Mouse (Mus musculus): ENCODE data around the gene Rptor. TPM values are rescaled to one million over a fixed set of nuclear protein-coding genes. Genes with fewer than 3 reads are reported as not detected.
A peak's percentile ranks its signal among the peaks of the same experiment; 100 is the strongest.

The Rptor gene
- polyA plus RNA-seq, 1 experiment from 2014 or later, result 9.0 TPM

- Histone ChIP-seq H3K36me3 (0 out of 2 replicates have a peak, but pooled peaks cover 3% of the 10 kb centered on the region), H3K27me3 (replicated peaks) (no peaks in the 10 kb centered on the region), H3K4me1 (replicated peaks) (no peaks in the 10 kb centered on the region), H3K9ac (no peak overlapping the region), H3K4me3 (replicated peaks) (no peak overlapping the region), H3K27ac (no peak overlapping the region), H3K9me3 (no peaks in the 10 kb centered on the region), H3K4me2 (replicated peaks) (no peak overlapping the region)
- WGBS, result 73% methylated on average over 3 of the region's 3 CpGs
- no peak for ATAC-seq
These were observed 214.7 kb downstream of the Rptor start for GRCm38 (mm10) chr11:119817362-119817837.

GRCm38 (mm10) chr11:119817898-119818297 lies 215.2 kb downstream of the Rptor start:
- Histone ChIP-seq H3K4me3 (replicated peaks) (no peak overlapping the region), H3K4me1 (replicated peaks) (no peaks in the 10 kb centered on the region), H3K36me3 (peaks cover 5% of the 10 kb centered on the region; the same call in 1 of the 2 replicates), H3K9ac (no peak overlapping the region), H3K4me2 (replicated peaks) (no peak overlapping the region), H3K27me3 (replicated peaks) (no peaks in the 10 kb centered on the region), H3K27ac (no peak overlapping the region), H3K9me3 (no peaks in the 10 kb centered on the region)
- WGBS, result 67% methylated on average over 3 of the region's 3 CpGs
- no peak for ATAC-seq

GRCm38 (mm10) chr11:119821514-119821913 lies 218.8 kb downstream of the Rptor start:
- Histone ChIP-seq H3K27me3 (replicated peaks) (no peaks in the 10 kb centered on the region), H3K27ac (no peak overlapping the region), H3K4me3 (replicated peaks) (no peak overlapping the region), H3K9ac (no peak overlapping the region), H3K4me1 (replicated peaks) (no peaks in the 10 kb centered on the region), H3K4me2 (replicated peaks) (no peak overlapping the region), H3K36me3 (peaks cover 6% of the 10 kb centered on the region; the same call in 1 of the 2 replicates), H3K9me3 (no peaks in the 10 kb centered on the region)
- ATAC-seq, result no peak
- 89% methylated on average over 9 of the region's 9 CpGs for WGBS

- H3K4me1 ChIP-seq (replicated peaks), result no peaks in the 10 kb centered on the region
- peaks cover 7% of the 10 kb centered on the region for H3K36me3 ChIP-seq
- H3K9me3 ChIP-seq, result no peaks in the 10 kb centered on the region
- no peaks in the 10 kb centered on the region for H3K27me3 ChIP-seq (replicated peaks)
- no peak overlapping the region for H3K4me3 ChIP-seq (replicated peaks)
- H3K4me2 ChIP-seq (replicated peaks), result no peak overlapping the region
- 88% methylated on average over 6 of the region's 6 CpGs for WGBS
- H3K9ac ChIP-seq, result no peak overlapping the region
- H3K27ac ChIP-seq, result no peak overlapping the region
- no peak for ATAC-seq
These were observed 221.5 kb downstream of the Rptor start for GRCm38 (mm10) chr11:119824072-119824649.

DNA sequence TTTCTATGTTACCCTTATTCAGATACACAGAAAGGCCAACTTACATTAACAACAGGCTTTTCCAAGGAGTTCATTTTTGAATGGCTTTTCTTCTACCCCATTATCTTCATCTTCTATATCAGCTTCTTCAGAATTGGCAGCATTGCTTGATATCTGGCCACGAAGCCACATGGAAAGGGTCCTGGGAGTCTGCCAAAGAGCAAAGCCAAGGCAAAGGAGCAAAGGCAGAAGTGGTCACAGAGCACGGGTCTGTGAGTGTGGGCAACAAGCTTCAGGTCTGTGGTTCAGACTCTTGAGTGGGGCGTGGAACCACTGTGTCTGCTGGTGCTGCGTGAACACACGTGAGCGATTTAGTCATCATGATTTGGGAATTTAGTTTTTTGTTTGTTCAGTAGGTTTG lies 223.1 kb downstream of the Rptor start:
- 94% methylated on average over 6 of the region's 6 CpGs for WGBS

GRCm38 (mm10) chr11:119826239-119826638 lies 223.5 kb downstream of the Rptor start:
- WGBS, result 86% methylated on average over 4 of the region's 4 CpGs
- H3K4me1 ChIP-seq (replicated peaks), result no peaks in the 10 kb centered on the region
- peaks cover 7% of the 10 kb centered on the region for H3K36me3 ChIP-seq
- H3K9me3 ChIP-seq, result no peaks in the 10 kb centered on the region
- no peaks in the 10 kb centered on the region for H3K27me3 ChIP-seq (replicated peaks)
- H3K4me2 ChIP-seq (replicated peaks), result no peak overlapping the region
- H3K9ac ChIP-seq, result no peak overlapping the region
- no peak for ATAC-seq
- H3K27ac ChIP-seq, result no peak overlapping the region
- H3K4me3 ChIP-seq (replicated peaks), result no peak overlapping the region

More for the DNA sequence above, 223.1 kb downstream of the Rptor start:
- H3K4me1 ChIP-seq (replicated peaks), result no peaks in the 10 kb centered on the region
- H3K4me2 ChIP-seq (replicated peaks), result no peak overlapping the region
- H3K9ac ChIP-seq, result no peak overlapping the region
- peaks cover 7% of the 10 kb centered on the region for H3K36me3 ChIP-seq
- ATAC-seq, result no peak
- no peak overlapping the region for H3K4me3 ChIP-seq (replicated peaks)
- H3K27ac ChIP-seq, result no peak overlapping the region
- no peaks in the 10 kb centered on the region for H3K9me3 ChIP-seq
- no peaks in the 10 kb centered on the region for H3K27me3 ChIP-seq (replicated peaks)

- Histone ChIP-seq H3K9ac (no peak overlapping the region), H3K36me3 (peaks cover 4% of the 10 kb centered on the region; the same call in 1 of the 2 replicates), H3K9me3 (no peaks in the 10 kb centered on the region), H3K4me2 (replicated peaks) (no peak overlapping the region), H3K4me3 (replicated peaks) (no peak overlapping the region), H3K27ac (no peak overlapping the region), H3K4me1 (replicated peaks) (no peaks in the 10 kb centered on the region), H3K27me3 (replicated peaks) (no peaks in the 10 kb centered on the region)
- WGBS, result 74% methylated on average over 3 of the region's 3 CpGs
- ATAC-seq, result no peak
These were observed 226.4 kb downstream of the Rptor start for GRCm38 (mm10) chr11:119829116-119829515.

DNA sequence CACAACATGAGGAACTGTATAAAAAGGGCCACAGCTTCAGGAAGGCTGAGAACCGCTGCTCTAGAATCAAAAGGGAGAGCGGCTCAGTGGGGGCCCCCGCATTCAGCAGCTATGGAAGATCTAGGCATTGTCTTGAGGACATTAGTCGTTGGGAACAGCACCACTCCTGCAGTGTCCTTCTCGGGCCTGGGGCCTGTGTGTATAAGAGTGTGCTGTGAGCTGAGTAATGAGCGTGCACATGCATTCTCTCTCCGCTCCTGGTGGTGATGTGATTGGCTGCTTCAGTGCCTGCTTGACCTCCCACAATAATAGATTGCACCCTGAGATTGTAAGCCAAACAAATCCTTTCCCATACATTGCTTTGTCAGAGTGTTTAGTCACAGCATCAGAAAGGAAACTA lies 229.0 kb downstream of the Rptor start:
- Histone ChIP-seq H3K4me2 (replicated peaks) (no peak overlapping the region), H3K4me3 (replicated peaks) (no peak overlapping the region), H3K4me1 (replicated peaks) (0 out of 2 replicates have a peak, but pooled peaks cover 5% of the 10 kb centered on the region), H3K9me3 (no peaks in the 10 kb centered on the region), H3K9ac (no peak overlapping the region), H3K27ac (no peak overlapping the region), H3K36me3 (peaks cover 4% of the 10 kb centered on the region; the same call in 1 of the 2 replicates), H3K27me3 (replicated peaks) (no peaks in the 10 kb centered on the region)
- ATAC-seq, result no peak
- WGBS, result 75% methylated on average over 7 of the region's 7 CpGs

DNA sequence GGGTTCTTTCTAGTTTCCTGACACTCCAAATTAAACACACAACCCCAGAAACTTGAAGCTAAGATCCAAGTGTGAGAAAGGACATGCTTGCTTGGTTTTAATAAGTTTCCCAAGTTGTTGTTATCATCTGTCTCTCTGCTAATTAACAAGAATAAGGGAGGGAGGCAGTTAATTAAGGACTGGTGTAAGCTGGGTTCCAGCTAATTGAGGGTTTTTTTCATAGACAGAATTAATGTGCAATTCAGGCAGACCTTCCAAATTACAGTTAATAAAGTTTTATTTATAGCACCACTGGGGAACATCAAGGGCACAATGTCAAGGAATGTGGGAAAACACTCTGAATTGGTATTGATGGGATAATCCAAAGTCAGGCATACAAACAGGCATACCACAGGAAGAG lies 230.6 kb downstream of the Rptor start:
- ATAC-seq, result no peak

DNA sequence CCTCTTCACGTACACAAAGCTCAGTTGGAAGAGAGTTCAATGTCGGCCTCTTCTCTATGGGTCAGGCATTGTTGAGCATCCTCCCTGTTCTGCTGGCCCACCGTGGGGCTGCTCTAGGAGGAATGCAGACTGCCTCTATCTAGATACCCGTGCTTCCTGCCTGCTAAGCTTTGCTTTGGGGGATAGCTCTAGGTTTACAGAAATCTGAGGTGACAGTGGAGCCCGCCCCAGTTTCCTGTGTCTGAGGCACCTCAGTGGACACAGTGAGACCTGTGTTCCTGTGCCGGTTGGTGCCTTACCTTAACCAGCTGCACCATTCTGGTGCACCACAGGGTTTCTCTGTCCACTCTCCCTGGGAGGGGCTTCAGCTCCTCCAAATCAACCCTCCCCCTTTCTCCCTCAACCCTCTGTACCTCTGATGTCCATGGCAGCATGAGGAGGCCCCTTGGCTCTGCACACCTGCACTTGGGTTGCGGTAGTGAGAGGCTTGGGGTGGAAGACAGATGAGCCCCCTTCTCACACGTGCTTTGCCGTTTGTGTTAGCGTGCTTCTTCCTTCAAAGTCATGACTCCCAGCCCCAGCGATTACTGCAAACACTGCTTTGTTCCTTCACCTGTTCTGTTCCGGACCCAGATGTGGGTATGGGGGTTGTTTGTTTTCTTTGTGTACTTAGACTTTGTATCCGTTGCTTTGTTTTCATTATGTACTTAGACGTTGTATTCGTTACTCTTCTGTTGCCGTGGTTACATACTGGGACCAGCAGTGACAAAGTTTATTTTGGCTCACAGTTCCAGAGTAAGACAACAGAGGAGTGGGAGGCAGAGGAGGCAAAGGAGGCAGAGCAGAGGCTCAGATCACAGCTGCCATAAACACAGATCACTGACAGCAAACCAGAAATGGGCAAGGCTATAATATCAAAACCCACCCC lies 231.4 kb downstream of the Rptor start:
- H3K4me2 ChIP-seq (replicated peaks), result no peak overlapping the region
- no peak overlapping the region for H3K4me3 ChIP-seq (replicated peaks)
- H3K9ac ChIP-seq, result no peak overlapping the region
- ATAC-seq, result no peak
- H3K27me3 ChIP-seq (replicated peaks), result no peaks in the 10 kb centered on the region
- H3K36me3 ChIP-seq, result no peaks in the 10 kb centered on the region
- H3K27ac ChIP-seq, result no peak overlapping the region
- H3K9me3 ChIP-seq, result no peaks in the 10 kb centered on the region
- 0 out of 2 replicates have a peak, but pooled peaks cover 8% of the 10 kb centered on the region for H3K4me1 ChIP-seq (replicated peaks)
- WGBS, result 69% methylated on average over 16 of the region's 16 CpGs

More for the DNA sequence above, 230.6 kb downstream of the Rptor start:
- Histone ChIP-seq H3K27me3 (replicated peaks) (no peaks in the 10 kb centered on the region), H3K4me2 (replicated peaks) (no peak overlapping the region), H3K4me1 (replicated peaks) (0 out of 2 replicates have a peak, but pooled peaks cover 8% of the 10 kb centered on the region), H3K27ac (no peak overlapping the region), H3K36me3 (0 out of 2 replicates have a peak, but pooled peaks cover 4% of the 10 kb centered on the region), H3K9ac (no peak overlapping the region), H3K9me3 (no peaks in the 10 kb centered on the region), H3K4me3 (replicated peaks) (no peak overlapping the region)

GRCm38 (mm10) chr11:119836326-119836725 lies 233.6 kb downstream of the Rptor start:
- WGBS, result 45% methylated on average over 3 of the region's 3 CpGs
- Histone ChIP-seq H3K4me1 (replicated peaks) (0 out of 2 replicates have a peak, but pooled peaks cover 8% of the 10 kb centered on the region), H3K9ac (no peak overlapping the region), H3K36me3 (no peaks in the 10 kb centered on the region), H3K27me3 (replicated peaks) (no peaks in the 10 kb centered on the region), H3K27ac (no peak overlapping the region), H3K4me2 (replicated peaks) (no peak overlapping the region), H3K4me3 (replicated peaks) (no peak overlapping the region), H3K9me3 (no peaks in the 10 kb centered on the region)
- ATAC-seq, result peak; percentile 87

DNA sequence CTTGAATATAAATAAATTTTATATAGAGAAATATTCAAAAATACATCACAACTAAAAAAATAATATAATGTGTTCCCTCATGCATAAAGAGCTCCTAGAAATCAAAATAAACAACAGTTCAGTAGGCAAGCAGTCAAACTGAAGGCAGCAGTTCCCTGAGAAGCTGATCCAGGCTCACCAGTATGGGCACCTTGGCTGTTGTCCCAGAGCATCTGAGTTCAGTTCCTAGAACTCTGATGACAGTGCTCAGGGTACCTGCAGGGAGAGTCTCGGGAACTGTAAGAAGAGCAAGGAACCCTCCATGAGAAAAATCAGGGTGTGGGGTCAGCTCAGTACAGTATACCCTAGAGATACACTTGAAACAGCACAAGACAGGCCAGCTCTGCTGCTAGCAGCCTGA lies 235.1 kb downstream of the Rptor start:
- ATAC-seq, result no peak

More for the DNA sequence above, 235.1 kb downstream of the Rptor start:
- Histone ChIP-seq H3K9ac (no peak overlapping the region), H3K27ac (no peak overlapping the region), H3K4me1 (replicated peaks) (0 out of 2 replicates have a peak, but pooled peaks cover 8% of the 10 kb centered on the region), H3K27me3 (replicated peaks) (no peaks in the 10 kb centered on the region), H3K4me3 (replicated peaks) (no peak overlapping the region), H3K36me3 (0 out of 2 replicates have a peak, but pooled peaks cover 3% of the 10 kb centered on the region), H3K9me3 (no peaks in the 10 kb centered on the region), H3K4me2 (replicated peaks) (no peak overlapping the region)
- 100% methylated on average over 1 of the region's 1 CpGs for WGBS

Data from intestine, embryonic 15.5 days (tissue).